Mouse (Mus musculus) G1E (cell line): ENCODE measurements around the gene Slx1b. TPM values are rescaled to one million over a fixed set of nuclear protein-coding genes. Genes with fewer than 3 reads are reported as not detected.

Source experiments
- ATAC-seq: 2 replicates; pipeline ENCODE4 v1.8.0; 2016; ENCODE audit warnings: mild to moderate bottlenecking; ENCODE audit not compliant: insufficient number of reproducible peaks, poor library complexity, low FRiP score, severe bottlenecking; ENCODE audit errors: extremely low read depth
- DNase-seq: peaks from one replicate; pipeline ENCODE4 v3.0.0; 2012; ENCODE audit warnings: low spot score
- H3K27me3 ChIP-seq: 2 replicates; pipeline ENCODE4 v1.6.1; 2012; ENCODE audit warnings: mild to moderate bottlenecking, low read length, inconsistent platforms; ENCODE audit not compliant: insufficient read depth
- H3K36me3 ChIP-seq: replicated peaks from 2 replicates; pipeline ENCODE3; 2012; ENCODE audit warnings: mild to moderate bottlenecking, inconsistent platforms
- H3K4me1 ChIP-seq: 2 replicates; pipeline ENCODE4 v1.6.1; 2012; ENCODE audit warnings: low read depth, low read length, inconsistent platforms, mixed read lengths; ENCODE audit not compliant: insufficient read depth
- H3K4me3 ChIP-seq: 2 replicates; pipeline ENCODE4 v1.5.1; 2012; ENCODE audit warnings: low read depth, mild to moderate bottlenecking, inconsistent platforms, low read length, moderate library complexity, mixed read lengths
- H3K9me3 ChIP-seq: replicated peaks from 2 replicates; pipeline ENCODE4 v1.6.1; 2012; ENCODE audit warnings: inconsistent platforms
- CTCF ChIP-seq: IDR thresholded peaks from 2 replicates; pipeline ENCODE4 v1.5.1; 2012; ENCODE audit warnings: low read depth, low read length, inconsistent platforms, mixed read lengths
- GATA1 ChIP-seq: IDR thresholded peaks from 2 replicates; pipeline ENCODE4 v1.6.1; 2012; ENCODE audit warnings: borderline replicate concordance, low read length, inconsistent platforms, mixed read lengths
- GATA2 ChIP-seq: IDR thresholded peaks from 2 replicates; pipeline ENCODE4 v1.6.1; 2012; ENCODE audit warnings: low read depth, low read length, inconsistent platforms, borderline replicate concordance
- POLR2AphosphoS5 ChIP-seq: IDR thresholded peaks from 2 replicates; pipeline ENCODE4 v1.6.1; 2012; ENCODE audit warnings: low read depth, low read length, inconsistent platforms; ENCODE audit not compliant: insufficient replicate concordance
- TAL1 ChIP-seq: conservative IDR thresholded peaks from 2 replicates; pipeline ENCODE4 v1.6.1; 2012; ENCODE audit warnings: low read depth, low read length, inconsistent platforms, mixed read lengths
- polyA plus RNA-seq: library from polyadenylated mRNA; stranded (reverse); fragments of >175 nt; gene quantifications from 2 replicates; pipeline ENCODE4 v1.2.3, GENCODE M21; 2012
- total RNA-seq, 2 experiments: library from RNA; stranded (forward) in 1 of 2; stranded (reverse) in 1 of 2; fragments of 200-1000 nt in 1 of 2; fragments of >200 nt in 1 of 2; fragmentation: Nextera tagmentation in 1 of 2; gene quantifications; 2 replicates each; pipeline ENCODE4 v1.2.3; 2014 to 2017

The Slx1b gene
- total RNA-seq (2014; fragmentation: Nextera tagmentation) (3.5 and 3.8 TPM in 2 replicates), total RNA-seq (2017) (4.5 and 7.0 TPM in 2 replicates), polyA plus RNA-seq (4.9 and 8.1 TPM in 2 replicates)

DNA sequence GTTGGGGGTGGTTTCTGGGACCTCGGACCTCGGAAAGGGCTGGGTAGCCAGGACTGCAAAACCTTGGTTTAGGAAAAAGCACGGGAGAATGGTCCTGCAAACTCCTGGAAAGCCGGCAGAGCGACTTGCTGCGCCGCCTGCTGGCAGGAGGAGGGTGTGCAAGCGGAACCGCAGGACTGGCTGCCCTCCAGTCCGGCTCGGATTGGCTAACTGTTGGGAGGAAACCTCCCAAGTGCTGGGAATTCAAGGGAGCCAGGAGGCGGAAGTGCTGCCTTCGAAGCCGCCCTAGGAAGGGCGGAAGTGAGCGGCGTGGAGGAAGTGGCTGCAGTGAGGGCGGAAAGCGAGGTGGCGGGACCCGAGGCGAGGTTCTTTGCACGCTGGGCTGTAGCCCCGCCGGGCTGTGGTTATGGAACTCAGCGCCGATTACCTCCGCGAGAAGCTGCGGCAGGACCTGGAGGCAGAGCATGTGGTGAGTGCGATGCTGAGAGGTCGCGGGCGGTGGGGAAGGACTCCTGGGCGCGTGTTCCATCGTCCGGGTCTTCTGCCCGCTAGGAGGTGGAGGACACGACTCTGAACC, at the start of gene Slx1b:
Gene Slx1b (minus strand): TSS at position 154 of the 577 bp plus-strand sequence.
- Histone ChIP-seq H3K36me3 (peaks cover 71% of the 10 kb centered on the region), H3K27me3 (no peaks in the 10 kb centered on the region), H3K4me1 (peaks cover 64% of the 10 kb centered on the region), H3K9me3 (no peaks in the 10 kb centered on the region), H3K4me3 (peak within 1 kb of the TSS; percentile 92)
- DNase-seq: peak; percentile 98
- peak; percentile 94 for ATAC-seq
- TF ChIP-seq POLR2AphosphoS5 (no peak), TAL1 (no peak), GATA1 (no peak), CTCF (peak; percentile 98), GATA2 (no peak)

- Histone ChIP-seq H3K27me3 (peaks cover 38% of the 10 kb centered on the region), H3K4me3 (no peak overlapping the region), H3K4me1 (no peaks in the 10 kb centered on the region), H3K9me3 (no peaks in the 10 kb centered on the region), H3K36me3 (no peaks in the 10 kb centered on the region)
- no peak for DNase-seq
- no peak for ATAC-seq
- no peak for TF ChIP-seq CTCF
- TF ChIP-seq GATA1: no peak
- TF ChIP-seq POLR2AphosphoS5: no peak
- no peak for TF ChIP-seq TAL1
- TF ChIP-seq GATA2: no peak
Observed at GRCm38 (mm10) chr7:126741964-126742482, 46.4 kb upstream of the Slx1b start.

- no peaks in the 10 kb centered on the region for H3K9me3 ChIP-seq
- H3K4me3 ChIP-seq: no peak overlapping the region
- H3K36me3 ChIP-seq: no peaks in the 10 kb centered on the region
- ATAC-seq (no peak), DNase-seq (no peak)
- TF ChIP-seq GATA1 (no peak), CTCF (no peak), TAL1 (no peak), POLR2AphosphoS5 (no peak), GATA2 (no peak)
- H3K27me3 ChIP-seq: peaks cover 32% of the 10 kb centered on the region
- no peaks in the 10 kb centered on the region for H3K4me1 ChIP-seq
Observed at GRCm38 (mm10) chr7:126741452-126741851, 45.9 kb upstream of the Slx1b start.

GRCm38 (mm10) chr7:126740977-126741376, 45.4 kb upstream of the Slx1b start:
- no peaks in the 10 kb centered on the region for H3K4me1 ChIP-seq
- ATAC-seq (no peak), DNase-seq (no peak)
- TF ChIP-seq GATA2 (no peak), TAL1 (no peak), CTCF (no peak), GATA1 (no peak), POLR2AphosphoS5 (no peak)
- H3K36me3 ChIP-seq: no peaks in the 10 kb centered on the region
- peaks cover 32% of the 10 kb centered on the region for H3K27me3 ChIP-seq
- H3K9me3 ChIP-seq: no peaks in the 10 kb centered on the region
- H3K4me3 ChIP-seq: no peak overlapping the region

DNA sequence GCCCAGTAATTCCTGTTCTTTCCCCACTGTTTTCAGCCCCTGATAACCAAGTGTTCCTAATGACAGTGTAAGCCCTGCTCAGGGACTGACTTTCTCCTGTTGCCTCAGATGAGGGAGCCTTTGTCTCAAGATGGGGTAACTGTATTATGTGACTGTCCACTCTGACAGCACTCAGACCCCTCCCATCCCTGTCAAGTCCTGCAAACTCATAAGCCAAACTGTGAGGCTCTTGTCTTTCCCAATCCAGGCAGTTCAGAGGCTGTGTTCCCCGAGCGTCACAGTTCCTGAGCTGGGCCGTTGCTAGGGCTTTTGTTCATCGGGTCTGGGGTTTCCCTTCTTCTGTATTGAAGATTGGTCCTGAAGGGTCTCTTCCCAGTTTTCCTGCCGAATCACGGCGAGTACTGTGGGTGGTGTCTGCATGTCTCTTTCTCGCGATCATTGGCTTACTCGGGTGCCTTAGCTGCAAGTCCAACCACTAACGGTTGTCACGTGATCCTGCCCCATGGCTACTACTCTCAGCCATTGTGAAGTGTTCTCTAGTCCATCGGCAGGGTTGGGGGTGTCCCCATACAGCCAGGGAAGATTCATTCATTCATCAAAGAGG, 44.6 kb upstream of the Slx1b start:
- Histone ChIP-seq H3K9me3 (no peaks in the 10 kb centered on the region), H3K4me3 (no peak overlapping the region), H3K4me1 (no peaks in the 10 kb centered on the region), H3K27me3 (peaks cover 35% of the 10 kb centered on the region), H3K36me3 (no peaks in the 10 kb centered on the region)
- TF ChIP-seq GATA2: no peak
- TF ChIP-seq GATA1: no peak
- ATAC-seq (no peak), DNase-seq (no peak)

GRCm38 (mm10) chr7:126739551-126739950, 44.0 kb upstream of the Slx1b start:
- ATAC-seq (no peak), DNase-seq (no peak)
- no peak for TF ChIP-seq CTCF
- TF ChIP-seq GATA1: no peak
- no peak for TF ChIP-seq POLR2AphosphoS5
- TF ChIP-seq TAL1: no peak
- no peak for TF ChIP-seq GATA2
- Histone ChIP-seq H3K9me3 (no peaks in the 10 kb centered on the region), H3K4me3 (no peak overlapping the region), H3K36me3 (no peaks in the 10 kb centered on the region), H3K27me3 (peaks cover 31% of the 10 kb centered on the region), H3K4me1 (no peaks in the 10 kb centered on the region)
